Mouse (Mus musculus): Measurements from ENCODE around the gene Olfr1427. TPM values are rescaled to one million over a fixed set of nuclear protein-coding genes. Genes with fewer than 3 reads are reported as not detected.

The Olfr1427 gene
- total RNA-seq (2012; rRNA removed) (not detected in 2 replicates), total RNA-seq (2014; rRNA removed) (not detected in 2 replicates), polyA plus RNA-seq (2012; ENCODE audit: insufficient read length, low read depth) (not detected in 2 replicates)

DNA sequence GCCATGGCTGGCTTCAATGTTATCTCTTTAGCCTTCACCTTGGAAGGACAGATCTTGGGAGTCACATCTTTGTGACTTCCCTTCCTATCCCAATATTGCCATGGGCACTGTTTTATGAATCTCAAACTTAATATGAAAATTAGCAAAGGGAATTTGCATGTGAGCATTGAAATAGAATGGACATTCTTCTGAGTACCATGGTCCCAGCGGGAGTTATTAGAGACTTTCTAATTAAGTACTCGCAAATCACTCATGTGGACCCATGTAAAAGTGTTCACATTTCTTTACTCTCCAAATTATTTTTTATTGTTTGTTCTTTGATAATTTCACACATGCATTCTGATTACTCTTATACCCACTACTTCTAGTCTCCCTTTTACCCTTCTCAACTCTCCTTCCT is at the start of gene Olfr1427:
Gene Olfr1427 (minus strand): TSS at position 101 of the 400 bp plus-strand sequence.
- Histone ChIP-seq H3K9me3 (replicated peaks; ENCODE audit: low read length) (no peaks in the 10 kb centered on the region), H3K79me2 (replicated peaks; ENCODE audit: control insufficient read depth, extremely low read depth, insufficient read depth, poor library complexity, severe bottlenecking) (no peaks in the 10 kb centered on the region), H3K36me3 (replicated peaks in 1 of 2; ENCODE audit: control insufficient read depth in 1 of 2, insufficient read depth in 1 of 2, low read length in 1 of 2) (no peaks in the 10 kb centered on the region), H3K4me2 (ENCODE audit: insufficient read depth, low read depth, poor library complexity, severe bottlenecking) (no peak within 1 kb of the TSS), H3K4me3 (replicated peaks in 1 of 3; ENCODE audit: low read depth in 2 of 3, low read length in 2 of 3, poor library complexity in 1 of 3) (no peak within 1 kb of the TSS), H3K27ac (ENCODE audit: insufficient read depth, low read depth) (no peak within 1 kb of the TSS), H3K4me1 (ENCODE audit: control insufficient read depth in 1 of 2, insufficient read depth in 2 of 2) (no peaks in the 10 kb centered on the region), H3K9ac (ENCODE audit: insufficient read depth, low read depth) (no peak within 1 kb of the TSS), H3K27me3 (replicated peaks) (no peaks in the 10 kb centered on the region)
- no peak for DNase-seq (ENCODE audit: extremely low read depth)
- dilution Hi-C loops (cut with MboI; ENCODE audit: extremely low pct_ligation_motif_present, extremely low pct_unique_long_range_greater_than_20kb, low sequenced_read_pairs) = no loop called here
- TF ChIP-seq BHLHE40 (IDR thresholded peaks at IDR 0.05; ENCODE audit: low read depth, low read length) (no peak), JUN (IDR thresholded peaks at IDR 0.05; ENCODE audit: insufficient read depth, low read depth, low read length) (no peak), IRF4 (IDR thresholded peaks at IDR 0.05; ENCODE audit: low read depth, low read length) (no peak), CTCF (conservative IDR thresholded peaks at IDR 0.05 in 1 of 2, IDR thresholded peaks at IDR 0.05 in 1 of 2; ENCODE audit: low read depth in 2 of 2, low read length in 2 of 2) (no peak), JUND (conservative IDR thresholded peaks at IDR 0.05; ENCODE audit: low read depth, low read length) (no peak), NELFE (IDR thresholded peaks at IDR 0.05; ENCODE audit: low read depth, low read length) (no peak), NRF1 (IDR thresholded peaks at IDR 0.05; ENCODE audit: low read depth, low read length) (no peak), UBTF (IDR thresholded peaks at IDR 0.05; ENCODE audit: low read depth, low read length) (no peak), USF2 (conservative IDR thresholded peaks at IDR 0.05; ENCODE audit: low read depth, low read length) (no peak), ZC3H11A (IDR thresholded peaks at IDR 0.05; ENCODE audit: low read depth, low read length) (no peak), MAZ (IDR thresholded peaks at IDR 0.05; ENCODE audit: low read depth, low read length) (no peak), ELF1 (IDR thresholded peaks at IDR 0.05; ENCODE audit: low read depth, low read length) (no peak), KAT2A (IDR thresholded peaks at IDR 0.05; ENCODE audit: insufficient replicate concordance, low read length) (no peak), CHD2 (IDR thresholded peaks at IDR 0.05; ENCODE audit: low read length) (no peak), USF1 (IDR thresholded peaks at IDR 0.05; ENCODE audit: low read depth, low read length) (no peak), POLR2A (IDR thresholded peaks at IDR 0.05; ENCODE audit: low read depth, low read length) (no peak)
- in situ Hi-C loops (cut with MboI; ENCODE audit: low pct_ligation_motif_present, low pct_unique_long_range_greater_than_20kb, low sequenced_read_pairs) = no loop called here

- H3K36me3 ChIP-seq (replicated peaks in 1 of 2; ENCODE audit: control insufficient read depth in 1 of 2, insufficient read depth in 1 of 2, low read length in 1 of 2) = no peaks in the 10 kb centered on the region
- dilution Hi-C loops (cut with MboI; ENCODE audit: extremely low pct_ligation_motif_present, extremely low pct_unique_long_range_greater_than_20kb, low sequenced_read_pairs) (no loop called here), in situ Hi-C loops (cut with MboI; ENCODE audit: low pct_ligation_motif_present, low pct_unique_long_range_greater_than_20kb, low sequenced_read_pairs) (no loop called here)
- no peak overlapping the region for H3K9ac ChIP-seq (ENCODE audit: insufficient read depth, low read depth)
- H3K27ac ChIP-seq (ENCODE audit: insufficient read depth, low read depth) = no peak overlapping the region
- DNase-seq (ENCODE audit: extremely low read depth) = no peak
- H3K4me2 ChIP-seq (ENCODE audit: insufficient read depth, low read depth, poor library complexity, severe bottlenecking) = no peak overlapping the region
- no peak overlapping the region for H3K4me3 ChIP-seq (replicated peaks in 1 of 3; ENCODE audit: low read depth in 2 of 3, low read length in 2 of 3, poor library complexity in 1 of 3)
- H3K4me1 ChIP-seq (ENCODE audit: control insufficient read depth in 1 of 2, insufficient read depth in 2 of 2) = no peaks in the 10 kb centered on the region
- H3K27me3 ChIP-seq (replicated peaks) = no peaks in the 10 kb centered on the region
- TF ChIP-seq JUN (IDR thresholded peaks at IDR 0.05; ENCODE audit: insufficient read depth, low read depth, low read length) = no peak
- TF ChIP-seq RAD21 (IDR thresholded peaks at IDR 0.05; ENCODE audit: low read depth, low read length) = no peak
- no peak for TF ChIP-seq MAX (IDR thresholded peaks at IDR 0.05; ENCODE audit: low read length)
- TF ChIP-seq POLR2A (IDR thresholded peaks at IDR 0.05; ENCODE audit: low read depth, low read length) = no peak
- no peak for TF ChIP-seq CHD2 (IDR thresholded peaks at IDR 0.05; ENCODE audit: low read length)
- no peak for TF ChIP-seq ZMIZ1 (IDR thresholded peaks at IDR 0.05; ENCODE audit: low read depth, low read length)
- no peak for TF ChIP-seq ZKSCAN1 (IDR thresholded peaks at IDR 0.05; ENCODE audit: borderline replicate concordance, low read depth, low read length)
- no peak for TF ChIP-seq GABPA (IDR thresholded peaks at IDR 0.05; ENCODE audit: insufficient replicate concordance, low read depth, low read length)
- TF ChIP-seq POLR2AphosphoS2 (IDR thresholded peaks at IDR 0.05; ENCODE audit: low read depth, low read length) = no peak
- TF ChIP-seq MEF2A (IDR thresholded peaks at IDR 0.05; ENCODE audit: borderline replicate concordance, low read depth, low read length) = no peak
- no peak for TF ChIP-seq ZNF384 (IDR thresholded peaks at IDR 0.05; ENCODE audit: low read depth, low read length)
- TF ChIP-seq USF1 (IDR thresholded peaks at IDR 0.05; ENCODE audit: low read depth, low read length) = no peak
- TF ChIP-seq PAX5 (IDR thresholded peaks at IDR 0.05; ENCODE audit: low read length) = no peak
- no peak for TF ChIP-seq USF2 (conservative IDR thresholded peaks at IDR 0.05; ENCODE audit: low read depth, low read length)
- no peak for TF ChIP-seq SIN3A (IDR thresholded peaks at IDR 0.05; ENCODE audit: low read length)
- no peak for TF ChIP-seq E2F4 (IDR thresholded peaks at IDR 0.05; ENCODE audit: insufficient replicate concordance, low read depth, low read length)
- TF ChIP-seq ELF1 (IDR thresholded peaks at IDR 0.05; ENCODE audit: low read depth, low read length) = no peak
- TF ChIP-seq CHD1 (IDR thresholded peaks at IDR 0.05; ENCODE audit: low read depth, low read length) = no peak
- H3K9me3 ChIP-seq (replicated peaks; ENCODE audit: low read length) = no peaks in the 10 kb centered on the region
- H3K79me2 ChIP-seq (replicated peaks; ENCODE audit: control insufficient read depth, extremely low read depth, insufficient read depth, poor library complexity, severe bottlenecking) = no peaks in the 10 kb centered on the region
Observed at GRCm38 (mm10) chr19:12145452-12145851, 42.3 kb upstream of the Olfr1427 start.

Measured in CH12.LX (cell line).